21 mouse cellular contexts compared by ENCODE assay signal in the genomic region with DNA sequence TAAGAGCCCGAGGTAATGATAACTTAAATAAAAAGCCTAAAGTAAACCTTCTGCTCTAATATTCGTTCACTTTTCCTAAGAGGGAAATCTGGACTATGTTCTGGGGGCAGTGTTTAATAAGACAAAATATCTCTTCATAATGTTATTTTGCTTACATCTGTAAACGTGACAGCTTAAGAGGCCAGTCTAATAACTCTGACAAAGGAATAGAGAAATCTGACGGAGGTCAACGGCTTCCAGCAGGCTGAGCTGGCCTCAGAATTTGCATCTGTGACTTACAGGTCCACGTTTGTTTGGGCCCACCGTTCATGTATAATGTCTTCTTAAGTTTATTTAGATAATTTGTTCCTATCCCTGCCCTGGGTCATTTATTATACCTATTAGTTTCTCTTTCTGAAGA.
DNase-seq lines count a peak whose midpoint lies in the region; ATAC-seq and TF ChIP-seq lines count a peak whose summit lies in the region.
"Had no signal": no experiment of that assay in that cellular context is flagged by ENCODE, and none has a peak within 500 bp of the region (broad histone marks: within the 10 kb centered on the region; RNA-seq: fewer than 3 reads in every experiment).

No protein-coding gene starts in this region.

- H3K4me3 ChIP-seq in CH12.LX (replicated peaks in 1 of 3; ENCODE audit: low read depth in 2 of 3, low read length in 2 of 3, poor library complexity in 1 of 3) = no peak overlapping the region
- no peak overlapping the region for H3K4me3 ChIP-seq in intestine, embryonic 15.5 days (replicated peaks)
- no peak overlapping the region for H3K4me3 ChIP-seq in stomach, embryonic 14.5 days (ENCODE audit: low read depth, low read length)
- no peak overlapping the region for H3K4me3 ChIP-seq in stomach, postnatal 0 days (ENCODE audit: low read depth, low read length)
- H3K4me3 ChIP-seq: embryonic facial prominence, embryonic 10.5 days; embryonic facial prominence, embryonic 12.5 days; forebrain, embryonic 13.5 days; forebrain, embryonic 15.5 days had no signal

- no peak for TF ChIP-seq POLR2A in CH12.LX (IDR thresholded peaks at IDR 0.05; ENCODE audit: low read depth, low read length)

- dilution Hi-C loops in CH12.LX (cut with MboI; ENCODE audit: extremely low pct_ligation_motif_present, extremely low pct_unique_long_range_greater_than_20kb, low sequenced_read_pairs) = no loop called here

- ATAC-seq in intestine, embryonic 15.5 days = peak; percentile 76; the same call in 1 of the 2 replicates
- peak; percentile 58; the same call in 1 of the 2 replicates for ATAC-seq in stomach, embryonic 14.5 days (ENCODE audit: insufficient number of reproducible peaks, insufficient read depth, low FRiP score, low read depth)
- no peak for ATAC-seq in stomach, postnatal 0 days (ENCODE audit: low FRiP score, low TSS enrichment)
- ATAC-seq: forebrain, embryonic 13.5 days; forebrain, embryonic 15.5 days; forebrain, postnatal 0 days had no signal

- TF ChIP-seq EP300 in CH12.LX (IDR thresholded peaks at IDR 0.05; ENCODE audit: low read length) = no peak
- no peak for TF ChIP-seq EP300 in stomach, postnatal 0 days (optimal IDR thresholded peaks at IDR 0.05)

- no peak overlapping the region for H3K27ac ChIP-seq in CH12.LX (ENCODE audit: insufficient read depth, low read depth)
- H3K27ac ChIP-seq in intestine, embryonic 15.5 days = no peak overlapping the region
- no peak overlapping the region for H3K27ac ChIP-seq in stomach, embryonic 14.5 days (ENCODE audit: low read length)
- no peak overlapping the region for H3K27ac ChIP-seq in stomach, postnatal 0 days (replicated peaks)
- H3K27ac ChIP-seq: embryonic facial prominence, embryonic 10.5 days; embryonic facial prominence, embryonic 12.5 days; forebrain, embryonic 13.5 days; forebrain, embryonic 15.5 days had no signal

- H3K27me3 ChIP-seq in CH12.LX (replicated peaks) = no peaks in the 10 kb centered on the region
- no peaks in the 10 kb centered on the region for H3K27me3 ChIP-seq in intestine, embryonic 15.5 days (replicated peaks)
- no peaks in the 10 kb centered on the region for H3K27me3 ChIP-seq in stomach, embryonic 14.5 days (ENCODE audit: control insufficient read depth, insufficient read depth, low read length)
- H3K27me3 ChIP-seq in stomach, postnatal 0 days (ENCODE audit: control insufficient read depth, insufficient read depth, low read length) = no peaks in the 10 kb centered on the region
- H3K27me3 ChIP-seq: embryonic facial prominence, embryonic 12.5 days; forebrain, embryonic 13.5 days; forebrain, embryonic 15.5 days had no signal

- no peaks in the 10 kb centered on the region for H3K4me1 ChIP-seq in CH12.LX (ENCODE audit: control insufficient read depth in 1 of 2, insufficient read depth in 2 of 2)
- H3K4me1 ChIP-seq in intestine, embryonic 15.5 days (replicated peaks) = no peaks in the 10 kb centered on the region
- no peaks in the 10 kb centered on the region for H3K4me1 ChIP-seq in stomach, embryonic 14.5 days (ENCODE audit: control insufficient read depth, insufficient read depth, low read length)
- no peaks in the 10 kb centered on the region for H3K4me1 ChIP-seq in stomach, postnatal 0 days (replicated peaks; ENCODE audit: control insufficient read depth, insufficient read depth)
- H3K4me1 ChIP-seq: embryonic facial prominence, embryonic 10.5 days; embryonic facial prominence, embryonic 12.5 days; forebrain, embryonic 13.5 days; forebrain, embryonic 15.5 days had no signal

- no peak overlapping the region for H3K9ac ChIP-seq in CH12.LX (ENCODE audit: insufficient read depth, low read depth)
- no peak overlapping the region for H3K9ac ChIP-seq in intestine, embryonic 15.5 days
- no peak overlapping the region for H3K9ac ChIP-seq in stomach, embryonic 14.5 days (replicated peaks; ENCODE audit: low read depth, low read length)
- H3K9ac ChIP-seq in stomach, postnatal 0 days (ENCODE audit: low read length) = no peak overlapping the region
- H3K9ac ChIP-seq: embryonic facial prominence, embryonic 12.5 days; forebrain, embryonic 13.5 days; forebrain, embryonic 15.5 days; forebrain, postnatal 0 days had no signal

- WGBS in intestine, embryonic 15.5 days = 16% methylated on average over 7 of the region's 7 CpGs
- 19% methylated on average over 7 of the region's 7 CpGs for WGBS in stomach, embryonic 14.5 days
- 19% methylated on average over 7 of the region's 7 CpGs for WGBS in stomach, postnatal 0 days

- peaks cover 2% of the 10 kb centered on the region for H3K9me3 ChIP-seq in CH12.LX (replicated peaks; ENCODE audit: low read length)
- H3K9me3 ChIP-seq in intestine, embryonic 15.5 days = no peaks in the 10 kb centered on the region; the same call in 1 of the 2 replicates
- no peaks in the 10 kb centered on the region for H3K9me3 ChIP-seq in stomach, embryonic 14.5 days (ENCODE audit: control insufficient read depth, low read depth, low read length)
- no peaks in the 10 kb centered on the region for H3K9me3 ChIP-seq in stomach, postnatal 0 days (ENCODE audit: control insufficient read depth, low read length)
- H3K9me3 ChIP-seq: embryonic facial prominence, embryonic 10.5 days; embryonic facial prominence, embryonic 12.5 days; forebrain, embryonic 13.5 days; forebrain, embryonic 15.5 days; G1E had no signal

- in situ Hi-C loops in CH12.LX (cut with MboI; ENCODE audit: low pct_ligation_motif_present, low pct_unique_long_range_greater_than_20kb, low sequenced_read_pairs) = no loop called here

- no peak for TF ChIP-seq RAD21 in CH12.LX (IDR thresholded peaks at IDR 0.05; ENCODE audit: low read depth, low read length)

- no peaks in the 10 kb centered on the region for H3K36me3 ChIP-seq in CH12.LX (replicated peaks in 1 of 2; ENCODE audit: control insufficient read depth in 1 of 2, insufficient read depth in 1 of 2, low read length in 1 of 2)
- no peaks in the 10 kb centered on the region for H3K36me3 ChIP-seq in intestine, embryonic 15.5 days
- no peaks in the 10 kb centered on the region for H3K36me3 ChIP-seq in stomach, embryonic 14.5 days (ENCODE audit: control insufficient read depth, insufficient read depth, low read length)
- H3K36me3 ChIP-seq in stomach, postnatal 0 days (ENCODE audit: control insufficient read depth, insufficient read depth, low read length) = no peaks in the 10 kb centered on the region
- H3K36me3 ChIP-seq: embryonic facial prominence, embryonic 10.5 days; embryonic facial prominence, embryonic 12.5 days; forebrain, embryonic 15.5 days; G1E had no signal

- no peak for DNase-seq in CH12.LX (ENCODE audit: extremely low read depth)
- DNase-seq in stomach, postnatal 0 days (ENCODE audit: low spot score) = no peak
- no peak for DNase-seq in cerebellum, adult 18-20 months
- DNase-seq in lung, postnatal 4 days = no peak
- DNase-seq in ovary, postnatal 10 days (ENCODE audit: low spot score) = no peak
- DNase-seq: adrenal gland, adult 2 months; adrenal gland, postnatal 10 days; adrenal gland, postnatal 25 days; cerebellum, adult 11 months; cerebellum, adult 2 months; cerebellum, adult 9-10 months; cerebellum, postnatal 10 days; cerebellum, postnatal 25 days; forebrain, postnatal 0 days had no signal

- no peaks in the 10 kb centered on the region for H3K79me2 ChIP-seq in CH12.LX (replicated peaks; ENCODE audit: control insufficient read depth, extremely low read depth, insufficient read depth, poor library complexity, severe bottlenecking)

- TF ChIP-seq CTCF in CH12.LX (conservative IDR thresholded peaks at IDR 0.05 in 1 of 2, IDR thresholded peaks at IDR 0.05 in 1 of 2; ENCODE audit: low read depth in 2 of 2, low read length in 2 of 2) = no peak
- no peak for TF ChIP-seq CTCF in stomach, postnatal 0 days (IDR thresholded peaks at IDR 0.05; ENCODE audit: low read depth)

- peak overlapping the region; percentile 50; the same call in 1 of the 2 replicates for H3K4me2 ChIP-seq in CH12.LX (ENCODE audit: insufficient read depth, low read depth, poor library complexity, severe bottlenecking)
- no peak overlapping the region for H3K4me2 ChIP-seq in intestine, embryonic 15.5 days (replicated peaks)
- no peak overlapping the region for H3K4me2 ChIP-seq in stomach, embryonic 14.5 days (replicated peaks; ENCODE audit: low read depth, low read length)
- 0 out of 2 replicates have a peak overlapping the region, but pooled peaks have one; percentile 5 for H3K4me2 ChIP-seq in stomach, postnatal 0 days (replicated peaks; ENCODE audit: low read depth)
- H3K4me2 ChIP-seq: embryonic facial prominence, embryonic 12.5 days; forebrain, embryonic 13.5 days; forebrain, embryonic 15.5 days had no signal

TF ChIP-seq in CH12.LX, 34 proteins besides CTCF, POLR2A, EP300 and RAD21:
- no peak for TF ChIP-seq IRF4 (IDR thresholded peaks at IDR 0.05; ENCODE audit: low read depth, low read length)
- no peak for TF ChIP-seq MAX (IDR thresholded peaks at IDR 0.05; ENCODE audit: low read length)
- TF ChIP-seq MAZ (IDR thresholded peaks at IDR 0.05; ENCODE audit: low read depth, low read length) = no peak
- no peak for TF ChIP-seq JUN (IDR thresholded peaks at IDR 0.05; ENCODE audit: insufficient read depth, low read depth, low read length)

Comparison
In these comparisons a context has a peak if more than half of its experiments do, and no peak if none do; other contexts are left out.
1. H3K4me2 ChIP-seq: peak in CH12.LX (single experiment) and stomach, postnatal 0 days (single experiment); none in intestine, embryonic 15.5 days (single experiment) and stomach, embryonic 14.5 days (single experiment).